Mouse (Mus musculus): ENCODE results near the gene Vav3. TPM values are rescaled to one million over a fixed set of nuclear protein-coding genes. Genes with fewer than 3 reads are reported as not detected.

The Vav3 gene
- 5.4 and 7.0 TPM in 2 replicates for polyA plus RNA-seq (2016; fragmentation: Nextera tagmentation; extraction: Ambion mirVana)

GRCm38 (mm10) chr3:109340274-109341070 lies at the start of gene Vav3:
Gene Vav3, plus strand, starts transcription at chr3:109340653.
- Histone ChIP-seq H3K27me3 (replicated peaks) (peaks cover 36% of the 10 kb centered on the region), H3K9ac (peak within 1 kb of the TSS; percentile 62), H3K4me3 (peak within 1 kb of the TSS; percentile 64), H3K9me3 (replicated peaks) (no peaks in the 10 kb centered on the region), H3K27ac (peak within 1 kb of the TSS; percentile 70), H3K4me1 (peaks cover 23% of the 10 kb centered on the region), H3K4me2 (peak within 1 kb of the TSS; percentile 90), H3K36me3 (no peaks in the 10 kb centered on the region)
- WGBS (ENCODE audit: insufficient replicate concordance): under 1% methylated on average over 87 of the region's 92 CpGs
- ATAC-seq: peak; percentile 76

GRCm38 (mm10) chr3:109298857-109299256 lies 41.6 kb upstream of the Vav3 start:
- ATAC-seq: no peak
- Histone ChIP-seq H3K4me1 (0 out of 2 replicates have a peak, but pooled peaks cover 6% of the 10 kb centered on the region), H3K36me3 (no peaks in the 10 kb centered on the region), H3K9ac (no peak overlapping the region), H3K4me3 (no peak overlapping the region), H3K27me3 (replicated peaks) (no peaks in the 10 kb centered on the region), H3K27ac (no peak overlapping the region), H3K9me3 (replicated peaks) (no peaks in the 10 kb centered on the region), H3K4me2 (no peak overlapping the region)
- WGBS (ENCODE audit: insufficient replicate concordance): 70% methylated on average over 6 of the region's 6 CpGs

GRCm38 (mm10) chr3:109299303-109300074 lies 41.0 kb upstream of the Vav3 start:
- Histone ChIP-seq H3K4me3 (no peak overlapping the region), H3K27me3 (replicated peaks) (no peaks in the 10 kb centered on the region), H3K9ac (no peak overlapping the region), H3K4me1 (0 out of 2 replicates have a peak, but pooled peaks cover 6% of the 10 kb centered on the region), H3K4me2 (no peak overlapping the region), H3K27ac (no peak overlapping the region), H3K36me3 (no peaks in the 10 kb centered on the region), H3K9me3 (replicated peaks) (no peaks in the 10 kb centered on the region)
- 63% methylated on average over 4 of the region's 4 CpGs for WGBS (ENCODE audit: insufficient replicate concordance)
- no peak for ATAC-seq

- Histone ChIP-seq H3K36me3 (no peaks in the 10 kb centered on the region), H3K4me2 (no peak overlapping the region), H3K4me1 (0 out of 2 replicates have a peak, but pooled peaks cover 6% of the 10 kb centered on the region), H3K9ac (no peak overlapping the region), H3K27me3 (replicated peaks) (no peaks in the 10 kb centered on the region), H3K4me3 (no peak overlapping the region), H3K9me3 (replicated peaks) (no peaks in the 10 kb centered on the region), H3K27ac (no peak overlapping the region)
- no peak for ATAC-seq
- WGBS (ENCODE audit: insufficient replicate concordance): 30% methylated on average over 2 of the region's 2 CpGs
Measured at GRCm38 (mm10) chr3:109302059-109302458, 38.4 kb upstream of the Vav3 start.

GRCm38 (mm10) chr3:109307406-109307805 lies 33.0 kb upstream of the Vav3 start:
- no peak for ATAC-seq
- WGBS (ENCODE audit: insufficient replicate concordance): 68% methylated on average over 7 of the region's 7 CpGs
- H3K4me3 ChIP-seq: no peak overlapping the region
- H3K9me3 ChIP-seq (replicated peaks): no peaks in the 10 kb centered on the region
- no peak overlapping the region for H3K9ac ChIP-seq
- H3K36me3 ChIP-seq: no peaks in the 10 kb centered on the region
- H3K27ac ChIP-seq: no peak overlapping the region
- peaks cover 9% of the 10 kb centered on the region; the same call in 1 of the 2 replicates for H3K4me1 ChIP-seq
- no peaks in the 10 kb centered on the region for H3K27me3 ChIP-seq (replicated peaks)
- H3K4me2 ChIP-seq: no peak overlapping the region

- Histone ChIP-seq H3K27me3 (replicated peaks) (no peaks in the 10 kb centered on the region), H3K9ac (no peak overlapping the region), H3K4me1 (peaks cover 9% of the 10 kb centered on the region; the same call in 1 of the 2 replicates), H3K36me3 (no peaks in the 10 kb centered on the region), H3K9me3 (replicated peaks) (no peaks in the 10 kb centered on the region), H3K4me2 (no peak overlapping the region), H3K4me3 (no peak overlapping the region), H3K27ac (no peak overlapping the region)
- 35% methylated on average over 3 of the region's 3 CpGs for WGBS (ENCODE audit: insufficient replicate concordance)
- ATAC-seq: no peak
Measured at GRCm38 (mm10) chr3:109308468-109308867, 32.0 kb upstream of the Vav3 start.

- H3K4me2 ChIP-seq: no peak overlapping the region
Measured at GRCm38 (mm10) chr3:109309317-109310265, 30.9 kb upstream of the Vav3 start.

GRCm38 (mm10) chr3:109311172-109311824 lies 29.2 kb upstream of the Vav3 start:
- Histone ChIP-seq H3K27me3 (replicated peaks) (no peaks in the 10 kb centered on the region), H3K4me3 (no peak overlapping the region), H3K9me3 (replicated peaks) (no peaks in the 10 kb centered on the region), H3K4me2 (no peak overlapping the region), H3K27ac (no peak overlapping the region), H3K9ac (no peak overlapping the region), H3K36me3 (no peaks in the 10 kb centered on the region), H3K4me1 (peaks cover 9% of the 10 kb centered on the region; the same call in 1 of the 2 replicates)
- WGBS (ENCODE audit: insufficient replicate concordance): 47% methylated on average over 6 of the region's 6 CpGs
- ATAC-seq: no peak

More at GRCm38 (mm10) chr3:109309317-109310265, 30.9 kb upstream of the Vav3 start:
- Histone ChIP-seq H3K36me3 (no peaks in the 10 kb centered on the region), H3K27ac (no peak overlapping the region), H3K9me3 (replicated peaks) (no peaks in the 10 kb centered on the region), H3K9ac (no peak overlapping the region), H3K4me1 (peaks cover 9% of the 10 kb centered on the region; the same call in 1 of the 2 replicates), H3K27me3 (replicated peaks) (no peaks in the 10 kb centered on the region), H3K4me3 (no peak overlapping the region)
- ATAC-seq: no peak
- 78% methylated on average over 18 of the region's 18 CpGs for WGBS (ENCODE audit: insufficient replicate concordance)

GRCm38 (mm10) chr3:109311875-109312274 lies 28.6 kb upstream of the Vav3 start:
- no peaks in the 10 kb centered on the region for H3K27me3 ChIP-seq (replicated peaks)
- H3K36me3 ChIP-seq: no peaks in the 10 kb centered on the region
- ATAC-seq: no peak
- no peak overlapping the region for H3K4me2 ChIP-seq
- H3K9ac ChIP-seq: no peak overlapping the region
- WGBS (ENCODE audit: insufficient replicate concordance): 50% methylated on average over 3 of the region's 3 CpGs
- H3K4me1 ChIP-seq: peaks cover 9% of the 10 kb centered on the region; the same call in 1 of the 2 replicates
- H3K9me3 ChIP-seq (replicated peaks): no peaks in the 10 kb centered on the region
- H3K27ac ChIP-seq: no peak overlapping the region
- no peak overlapping the region for H3K4me3 ChIP-seq

- Histone ChIP-seq H3K4me3 (no peak overlapping the region), H3K9ac (no peak overlapping the region), H3K4me2 (no peak overlapping the region), H3K36me3 (no peaks in the 10 kb centered on the region), H3K9me3 (replicated peaks) (no peaks in the 10 kb centered on the region), H3K27me3 (replicated peaks) (no peaks in the 10 kb centered on the region), H3K4me1 (peaks cover 5% of the 10 kb centered on the region; the same call in 1 of the 2 replicates), H3K27ac (no peak overlapping the region)
- WGBS (ENCODE audit: insufficient replicate concordance): 71% methylated on average over 2 of the region's 2 CpGs
- no peak for ATAC-seq
Measured at GRCm38 (mm10) chr3:109313501-109313900, 27.0 kb upstream of the Vav3 start.

- no peak overlapping the region for H3K9ac ChIP-seq
- no peak overlapping the region for H3K4me3 ChIP-seq
- no peaks in the 10 kb centered on the region for H3K27me3 ChIP-seq (replicated peaks)
- no peak for ATAC-seq
- H3K4me2 ChIP-seq: no peak overlapping the region
- H3K27ac ChIP-seq: no peak overlapping the region
- no peaks in the 10 kb centered on the region for H3K36me3 ChIP-seq
- H3K4me1 ChIP-seq: no peaks in the 10 kb centered on the region
- H3K9me3 ChIP-seq (replicated peaks): no peaks in the 10 kb centered on the region
Measured at GRCm38 (mm10) chr3:109322225-109322624, 18.2 kb upstream of the Vav3 start.

Data from liver, embryonic 12.5 days (tissue).